Mouse (Mus musculus) subcutaneous adipose tissue, adult 2 months (tissue): Measurements from ENCODE around the gene Fto. TPM values are rescaled to one million over a fixed set of nuclear protein-coding genes. Genes with fewer than 3 reads are reported as not detected.

ENCODE experiments used
- polyA plus RNA-seq: library from polyadenylated mRNA; depleted of rRNA; stranded (reverse); fragments of >200 nt; gene quantifications from 2 replicates; pipeline ENCODE4 v1.2.3, GENCODE M21; 2012; ENCODE audit warnings: low replicate concordance; rRNA removed

The Fto gene
- polyA plus RNA-seq: 44.1 and 55.7 TPM in 2 replicates

GRCm38 (mm10) chr8:91312835-91313832 is at the start of gene Fto, which contains the start of gene Rpgrip1l:
Gene Fto, plus strand, starts transcription at chr8:91313525.
Gene Rpgrip1l, minus strand, starts transcription at chr8:91313262.

Other genes starting within 250 kb of the Fto start
- 18.1 and 33.6 TPM in 2 replicates for gene Rbl2, start 243.5 kb upstream of the Fto start, polyA plus RNA-seq
- 33.9 and 60.9 TPM in 2 replicates for gene Aktip, start 113.5 kb upstream of the Fto start, polyA plus RNA-seq
- 0.80 and 1.5 TPM in 2 replicates for gene Rpgrip1l, start 263 bp upstream of the Fto start, polyA plus RNA-seq